Mouse (Mus musculus): ENCODE data around the gene Hoxd11.

- TF ChIP-seq EP300 (IDR thresholded peaks at IDR 0.05; ENCODE audit: insufficient read depth, low read depth, low read length): no peak
- TF ChIP-seq CTCF (IDR thresholded peaks at IDR 0.05; ENCODE audit: low read depth, low read length): no peak
Observed at GRCm38 (mm10) chr2:74692808-74693431, 13.6 kb downstream of the Hoxd11 start.
